Mouse (Mus musculus): ENCODE results near the gene Pnkd. TPM values are rescaled to one million over a fixed set of nuclear protein-coding genes. Genes with fewer than 3 reads are reported as not detected.

Gene Pnkd
- polyA plus RNA-seq, 1 experiment from 2014 or later, result 103 TPM

- ATAC-seq (ENCODE audit: insufficient read depth), result no peak
- Histone ChIP-seq H3K9ac (no peak overlapping the region), H3K27ac (ENCODE audit: low read depth) (no peak overlapping the region), H3K4me3 (ENCODE audit: low read depth, low read length) (no peak overlapping the region), H3K27me3 (ENCODE audit: insufficient read depth, low read length) (no peaks in the 10 kb centered on the region), H3K9me3 (ENCODE audit: low read depth, low read length) (no peaks in the 10 kb centered on the region), H3K36me3 (ENCODE audit: insufficient read depth) (no peaks in the 10 kb centered on the region), H3K4me2 (no peak overlapping the region), H3K4me1 (ENCODE audit: insufficient read depth) (peaks cover 6% of the 10 kb centered on the region; the same call in 1 of the 2 replicates)
- no peak for TF ChIP-seq CTCF (IDR thresholded peaks at IDR 0.05; ENCODE audit: low read depth)
- WGBS, result 30% methylated on average over 4 of the region's 4 CpGs
- DNase-seq, result no peak
Observed at GRCm38 (mm10) chr1:74370040-74370439, 85.3 kb downstream of the Pnkd start.

GRCm38 (mm10) chr1:74373372-74373771, 88.6 kb downstream of the Pnkd start:
- no peaks in the 10 kb centered on the region for H3K4me1 ChIP-seq (ENCODE audit: insufficient read depth)
- no peak for DNase-seq
- TF ChIP-seq CTCF (IDR thresholded peaks at IDR 0.05; ENCODE audit: low read depth), result no peak
- no peaks in the 10 kb centered on the region for H3K9me3 ChIP-seq (ENCODE audit: low read depth, low read length)
- H3K4me3 ChIP-seq (ENCODE audit: low read depth, low read length), result no peak overlapping the region
- H3K4me2 ChIP-seq, result no peak overlapping the region
- ATAC-seq (ENCODE audit: insufficient read depth), result no peak
- no peaks in the 10 kb centered on the region for H3K27me3 ChIP-seq (ENCODE audit: insufficient read depth, low read length)
- no peak overlapping the region for H3K27ac ChIP-seq (ENCODE audit: low read depth)
- H3K9ac ChIP-seq, result no peak overlapping the region
- WGBS, result 45% methylated on average over 4 of the region's 4 CpGs
- H3K36me3 ChIP-seq (ENCODE audit: insufficient read depth), result no peaks in the 10 kb centered on the region

DNA sequence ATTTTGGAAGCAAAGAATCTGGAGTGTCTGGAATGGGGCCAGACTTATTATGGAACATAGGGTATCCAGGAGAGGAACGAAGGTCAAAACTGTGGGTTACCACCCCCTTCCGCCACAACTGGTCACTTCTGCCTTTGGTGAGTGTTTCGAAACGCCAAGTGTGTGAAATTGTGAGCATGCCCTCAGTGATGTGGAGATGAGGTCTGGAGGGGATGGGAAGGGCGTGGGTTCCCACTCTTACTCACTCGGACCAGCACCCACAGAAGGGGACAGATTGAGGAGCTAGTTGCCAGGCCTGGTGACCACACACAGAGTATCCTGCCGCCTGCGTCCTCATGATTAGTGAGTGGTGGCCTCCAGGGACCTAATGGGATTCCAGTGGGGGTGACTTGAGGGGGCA, 90.2 kb downstream of the Pnkd start, which contains the start of gene Slc11a1:
Slc11a1 (plus strand) TSS at position 216 of the 400 bp plus-strand sequence.
- WGBS, result 64% methylated on average over 8 of the region's 8 CpGs
- Histone ChIP-seq H3K4me1 (ENCODE audit: insufficient read depth) (no peaks in the 10 kb centered on the region), H3K27me3 (ENCODE audit: insufficient read depth, low read length) (no peaks in the 10 kb centered on the region), H3K36me3 (ENCODE audit: insufficient read depth) (no peaks in the 10 kb centered on the region), H3K27ac (ENCODE audit: low read depth) (no peak within 1 kb of the TSS), H3K4me3 (ENCODE audit: low read depth, low read length) (no peak within 1 kb of the TSS), H3K9ac (no peak within 1 kb of the TSS), H3K4me2 (no peak within 1 kb of the TSS), H3K9me3 (ENCODE audit: low read depth, low read length) (no peaks in the 10 kb centered on the region)
- ATAC-seq (ENCODE audit: insufficient read depth) (no peak), DNase-seq (no peak)
- TF ChIP-seq CTCF (IDR thresholded peaks at IDR 0.05; ENCODE audit: low read depth), result no peak

DNA sequence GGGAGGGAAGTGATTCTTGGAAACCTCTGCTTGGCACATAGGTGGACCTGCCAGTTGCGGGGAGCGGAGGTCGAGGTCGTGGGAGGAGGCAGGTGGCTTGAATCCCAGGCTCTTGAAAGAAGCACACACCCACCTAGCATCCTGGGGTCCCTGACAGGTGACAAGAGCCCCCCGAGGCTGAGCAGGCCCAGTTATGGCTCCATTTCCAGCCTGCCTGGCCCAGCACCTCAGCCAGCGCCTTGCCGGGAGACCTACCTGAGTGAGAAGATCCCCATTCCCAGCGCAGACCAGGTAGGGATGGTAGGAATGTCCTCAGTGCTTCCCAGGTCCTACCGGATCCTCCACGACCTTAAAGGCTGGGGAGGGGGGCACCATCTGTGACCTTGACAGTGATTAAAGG, 90.8 kb downstream of the Pnkd start:
- no peaks in the 10 kb centered on the region for H3K27me3 ChIP-seq (ENCODE audit: insufficient read depth, low read length)
- no peak overlapping the region for H3K27ac ChIP-seq (ENCODE audit: low read depth)
- no peak overlapping the region for H3K9ac ChIP-seq
- no peaks in the 10 kb centered on the region for H3K36me3 ChIP-seq (ENCODE audit: insufficient read depth)
- DNase-seq (no peak), ATAC-seq (ENCODE audit: insufficient read depth) (no peak)
- H3K4me3 ChIP-seq (ENCODE audit: low read depth, low read length), result no peak overlapping the region
- H3K4me2 ChIP-seq, result no peak overlapping the region
- TF ChIP-seq CTCF (IDR thresholded peaks at IDR 0.05; ENCODE audit: low read depth), result no peak
- no peaks in the 10 kb centered on the region for H3K4me1 ChIP-seq (ENCODE audit: insufficient read depth)
- no peaks in the 10 kb centered on the region for H3K9me3 ChIP-seq (ENCODE audit: low read depth, low read length)
- 74% methylated on average over 10 of the region's 10 CpGs for WGBS

DNA sequence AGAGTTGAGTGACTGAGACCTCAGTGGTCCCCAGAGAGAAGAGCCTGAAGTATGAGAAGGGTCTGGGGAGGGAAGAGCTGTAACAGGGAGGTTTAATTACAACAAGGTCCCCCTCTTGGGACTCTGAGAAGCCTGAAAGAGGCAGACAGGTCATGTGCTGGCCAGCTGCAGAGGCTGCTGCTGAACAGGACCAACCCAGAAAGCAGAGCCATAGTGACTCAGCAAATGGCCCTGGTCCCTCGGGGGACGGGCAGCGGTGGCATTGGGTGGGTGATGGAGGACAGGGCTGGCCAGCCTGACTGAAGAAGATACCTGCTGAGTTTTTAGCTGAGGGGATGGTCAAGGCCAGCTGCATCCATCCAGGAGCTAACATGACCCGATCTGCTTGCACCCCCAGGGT, 91.7 kb downstream of the Pnkd start:
- Histone ChIP-seq H3K9ac (no peak overlapping the region), H3K4me2 (no peak overlapping the region), H3K4me3 (ENCODE audit: low read depth, low read length) (no peak overlapping the region), H3K4me1 (ENCODE audit: insufficient read depth) (no peaks in the 10 kb centered on the region), H3K27ac (ENCODE audit: low read depth) (no peak overlapping the region), H3K36me3 (ENCODE audit: insufficient read depth) (no peaks in the 10 kb centered on the region), H3K9me3 (ENCODE audit: low read depth, low read length) (no peaks in the 10 kb centered on the region), H3K27me3 (ENCODE audit: insufficient read depth, low read length) (no peaks in the 10 kb centered on the region)
- DNase-seq, result no peak
- TF ChIP-seq CTCF (IDR thresholded peaks at IDR 0.05; ENCODE audit: low read depth), result no peak
- WGBS, result 81% methylated on average over 4 of the region's 4 CpGs
- ATAC-seq (ENCODE audit: insufficient read depth), result no peak

- no peak for TF ChIP-seq CTCF (IDR thresholded peaks at IDR 0.05; ENCODE audit: low read depth)
- Histone ChIP-seq H3K27ac (ENCODE audit: low read depth) (no peak overlapping the region), H3K4me2 (no peak overlapping the region), H3K27me3 (ENCODE audit: insufficient read depth, low read length) (no peaks in the 10 kb centered on the region), H3K36me3 (ENCODE audit: insufficient read depth) (no peaks in the 10 kb centered on the region), H3K9ac (no peak overlapping the region), H3K4me3 (ENCODE audit: low read depth, low read length) (no peak overlapping the region), H3K4me1 (ENCODE audit: insufficient read depth) (no peaks in the 10 kb centered on the region), H3K9me3 (ENCODE audit: low read depth, low read length) (no peaks in the 10 kb centered on the region)
- DNase-seq, result no peak
- ATAC-seq (ENCODE audit: insufficient read depth), result no peak
- WGBS, result 81% methylated on average over 7 of the region's 7 CpGs
Observed at GRCm38 (mm10) chr1:74379058-74379504, 94.4 kb downstream of the Pnkd start.

DNA sequence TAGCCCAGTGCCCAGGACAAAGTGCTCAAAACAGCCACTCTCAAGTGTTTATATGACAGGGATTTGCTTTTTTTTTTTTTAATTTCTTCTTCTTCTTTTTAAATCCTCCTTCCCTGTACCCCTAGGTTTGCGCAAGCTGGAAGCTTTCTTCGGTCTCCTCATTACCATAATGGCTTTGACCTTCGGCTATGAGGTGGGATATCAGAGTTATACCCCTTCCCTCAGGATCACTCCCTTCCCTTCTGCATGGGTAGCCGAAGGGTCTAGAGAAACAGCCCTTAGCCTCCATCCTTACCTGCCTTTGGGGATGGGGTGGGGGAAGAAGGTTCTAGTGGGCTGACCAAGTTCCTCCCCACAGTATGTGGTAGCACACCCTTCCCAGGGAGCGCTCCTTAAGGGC, 95.8 kb downstream of the Pnkd start:
- Histone ChIP-seq H3K9me3 (ENCODE audit: low read depth, low read length) (no peaks in the 10 kb centered on the region), H3K4me1 (ENCODE audit: insufficient read depth) (no peaks in the 10 kb centered on the region), H3K27ac (ENCODE audit: low read depth) (no peak overlapping the region), H3K4me3 (ENCODE audit: low read depth, low read length) (no peak overlapping the region), H3K4me2 (no peak overlapping the region), H3K36me3 (ENCODE audit: insufficient read depth) (no peaks in the 10 kb centered on the region), H3K9ac (no peak overlapping the region), H3K27me3 (ENCODE audit: insufficient read depth, low read length) (no peaks in the 10 kb centered on the region)
- DNase-seq, result no peak
- no peak for TF ChIP-seq CTCF (IDR thresholded peaks at IDR 0.05; ENCODE audit: low read depth)
- no peak for ATAC-seq (ENCODE audit: insufficient read depth)
- WGBS, result 48% methylated on average over 5 of the region's 5 CpGs

- 89% methylated on average over 10 of the region's 10 CpGs for WGBS
- H3K9ac ChIP-seq, result no peak overlapping the region
Observed at GRCm38 (mm10) chr1:74381588-74382021, 96.9 kb downstream of the Pnkd start.

More at GRCm38 (mm10) chr1:74381588-74382021, 96.9 kb downstream of the Pnkd start:
- Histone ChIP-seq H3K36me3 (ENCODE audit: insufficient read depth) (no peaks in the 10 kb centered on the region), H3K9me3 (ENCODE audit: low read depth, low read length) (no peaks in the 10 kb centered on the region), H3K4me2 (no peak overlapping the region), H3K27me3 (ENCODE audit: insufficient read depth, low read length) (no peaks in the 10 kb centered on the region), H3K4me3 (ENCODE audit: low read depth, low read length) (no peak overlapping the region), H3K27ac (ENCODE audit: low read depth) (no peak overlapping the region), H3K4me1 (ENCODE audit: insufficient read depth) (no peaks in the 10 kb centered on the region)
- DNase-seq (no peak), ATAC-seq (ENCODE audit: insufficient read depth) (no peak)
- TF ChIP-seq CTCF (IDR thresholded peaks at IDR 0.05; ENCODE audit: low read depth), result no peak
